In the genomic region with DNA sequence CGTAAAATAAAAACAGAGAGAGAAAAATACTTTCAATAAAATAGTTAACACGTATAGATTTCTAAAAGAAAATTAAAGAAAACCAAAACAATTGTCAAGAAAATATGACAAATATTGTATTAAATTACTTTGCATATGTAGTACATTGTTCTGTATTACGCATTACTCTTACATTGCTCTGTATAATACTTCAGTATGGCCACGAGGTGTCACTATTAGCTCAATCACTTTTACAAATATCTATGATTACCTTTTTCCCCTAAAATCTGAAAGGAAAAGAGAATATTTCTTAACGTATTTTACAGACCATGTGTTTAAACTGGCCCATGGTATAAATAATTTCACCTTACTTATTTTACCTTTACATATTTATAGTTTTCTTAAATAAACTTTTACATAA, we compare ENCODE assay signal across 9 mouse cellular contexts.
A peak's percentile ranks its signal among the peaks of the same experiment; 100 is the strongest.
DNase-seq lines count a peak whose midpoint lies in the region; ATAC-seq lines count a peak whose summit lies in the region.
"Had no signal": no experiment of that assay in that cellular context is flagged by ENCODE, and none has a peak within 500 bp of the region (broad histone marks: within the 10 kb centered on the region; RNA-seq: fewer than 3 reads in every experiment).

No protein-coding gene starts in this region.

- no peak overlapping the region for H3K9ac ChIP-seq in forebrain, embryonic 11.5 days (ENCODE audit: low read length)
- H3K9ac ChIP-seq in neural tube, embryonic 11.5 days (ENCODE audit: low read length) = no peak overlapping the region
- H3K9ac ChIP-seq in hindbrain, embryonic 14.5 days = no peak overlapping the region
- H3K9ac ChIP-seq in heart, embryonic 11.5 days (ENCODE audit: low read depth, low read length) = no peak overlapping the region

- no peak overlapping the region for H3K27ac ChIP-seq in forebrain, embryonic 11.5 days (ENCODE audit: low read depth, low read length)
- H3K27ac ChIP-seq in forebrain, embryonic 10.5 days = no peak overlapping the region
- H3K27ac ChIP-seq in neural tube, embryonic 11.5 days (ENCODE audit: low read depth, low read length) = no peak overlapping the region
- H3K27ac ChIP-seq in hindbrain, embryonic 14.5 days = no peak overlapping the region
- H3K27ac ChIP-seq in heart, embryonic 11.5 days (ENCODE audit: low read depth, low read length) = no peak overlapping the region

- 39% methylated on average over 5 of the region's 5 CpGs for WGBS in forebrain, embryonic 11.5 days
- 39% methylated on average over 5 of the region's 5 CpGs for WGBS in forebrain, embryonic 10.5 days
- WGBS in neural tube, embryonic 11.5 days = 36% methylated on average over 5 of the region's 5 CpGs
- 31% methylated on average over 5 of the region's 5 CpGs for WGBS in hindbrain, embryonic 14.5 days
- WGBS in heart, embryonic 11.5 days (ENCODE audit: insufficient replicate concordance) = 34% methylated on average over 5 of the region's 5 CpGs

- DNase-seq in forebrain, embryonic 11.5 days (ENCODE audit: low spot score) = no peak
- no peak for DNase-seq in forebrain, embryonic 10.5 days (ENCODE audit: extremely low spot score, low spot score)
- peak; percentile 21 for DNase-seq in neural tube, embryonic 11.5 days (ENCODE audit: low spot score)
- DNase-seq in neural tube, embryonic 10.5 days (ENCODE audit: extremely low spot score, low spot score) = no peak
- peak; percentile 79 for DNase-seq in hindbrain, embryonic 14.5 days (ENCODE audit: low spot score)
- no peak for DNase-seq in urinary bladder, postnatal 14 days (ENCODE audit: low spot score)
- DNase-seq in kidney, adult 8-10 months = no peak
- DNase-seq: gastrocnemius, postnatal 36 days had no signal

- no peaks in the 10 kb centered on the region for H3K27me3 ChIP-seq in forebrain, embryonic 11.5 days (ENCODE audit: control insufficient read depth, insufficient read depth, low read length)
- no peaks in the 10 kb centered on the region for H3K27me3 ChIP-seq in forebrain, embryonic 10.5 days (ENCODE audit: poor library complexity, severe bottlenecking)
- no peaks in the 10 kb centered on the region for H3K27me3 ChIP-seq in neural tube, embryonic 11.5 days (ENCODE audit: control insufficient read depth, insufficient read depth, low read length)
- no peaks in the 10 kb centered on the region for H3K27me3 ChIP-seq in hindbrain, embryonic 14.5 days (ENCODE audit: control insufficient read depth, insufficient read depth, low read length)
- H3K27me3 ChIP-seq in heart, embryonic 11.5 days (ENCODE audit: control insufficient read depth, insufficient read depth, low read length) = no peaks in the 10 kb centered on the region

- no peaks in the 10 kb centered on the region for H3K9me3 ChIP-seq in forebrain, embryonic 11.5 days (ENCODE audit: control insufficient read depth, low read length)
- no peaks in the 10 kb centered on the region for H3K9me3 ChIP-seq in forebrain, embryonic 10.5 days
- no peaks in the 10 kb centered on the region for H3K9me3 ChIP-seq in neural tube, embryonic 11.5 days (ENCODE audit: control insufficient read depth, low read length)
- H3K9me3 ChIP-seq in hindbrain, embryonic 14.5 days (ENCODE audit: control insufficient read depth, low read length) = no peaks in the 10 kb centered on the region
- H3K9me3 ChIP-seq in heart, embryonic 11.5 days (replicated peaks; ENCODE audit: control insufficient read depth, low read length) = no peaks in the 10 kb centered on the region

- H3K4me1 ChIP-seq in forebrain, embryonic 11.5 days (replicated peaks; ENCODE audit: control insufficient read depth, insufficient read depth, low read length) = no peaks in the 10 kb centered on the region
- H3K4me1 ChIP-seq in forebrain, embryonic 10.5 days = no peaks in the 10 kb centered on the region
- H3K4me1 ChIP-seq in neural tube, embryonic 11.5 days (ENCODE audit: control insufficient read depth, insufficient read depth, low read length) = no peaks in the 10 kb centered on the region
- H3K4me1 ChIP-seq in hindbrain, embryonic 14.5 days (replicated peaks; ENCODE audit: control insufficient read depth, insufficient read depth, low read length) = no peaks in the 10 kb centered on the region
- H3K4me1 ChIP-seq in heart, embryonic 11.5 days (ENCODE audit: control insufficient read depth, insufficient read depth, low read length) = no peaks in the 10 kb centered on the region

- peak; percentile 82; the same call in 1 of the 2 replicates for ATAC-seq in forebrain, embryonic 11.5 days (replicated peaks; ENCODE audit: low FRiP score)
- ATAC-seq in neural tube, embryonic 11.5 days (ENCODE audit: insufficient read depth, low FRiP score, low TSS enrichment) = peak; percentile 69; the same call in 1 of the 2 replicates
- ATAC-seq in hindbrain, embryonic 14.5 days (ENCODE audit: low FRiP score) = peak; percentile 73; the same call in 1 of the 2 replicates
- ATAC-seq in heart, embryonic 11.5 days (replicated peaks; ENCODE audit: insufficient number of reproducible peaks, low FRiP score, low TSS enrichment) = no peak

- H3K4me2 ChIP-seq in forebrain, embryonic 11.5 days (ENCODE audit: low read depth, low read length, severe bottlenecking) = no peak overlapping the region
- H3K4me2 ChIP-seq in neural tube, embryonic 11.5 days (ENCODE audit: low read depth) = no peak overlapping the region
- no peak overlapping the region for H3K4me2 ChIP-seq in hindbrain, embryonic 14.5 days (replicated peaks)
- no peak overlapping the region for H3K4me2 ChIP-seq in heart, embryonic 11.5 days

- H3K36me3 ChIP-seq in forebrain, embryonic 11.5 days (ENCODE audit: control insufficient read depth, insufficient read depth, low read length) = no peaks in the 10 kb centered on the region
- no peaks in the 10 kb centered on the region for H3K36me3 ChIP-seq in forebrain, embryonic 10.5 days (replicated peaks)
- no peaks in the 10 kb centered on the region for H3K36me3 ChIP-seq in neural tube, embryonic 11.5 days (ENCODE audit: control insufficient read depth, insufficient read depth, low read length)
- H3K36me3 ChIP-seq in hindbrain, embryonic 14.5 days (replicated peaks; ENCODE audit: control insufficient read depth, insufficient read depth) = no peaks in the 10 kb centered on the region
- H3K36me3 ChIP-seq in heart, embryonic 11.5 days (ENCODE audit: control insufficient read depth, insufficient read depth, low read length) = no peaks in the 10 kb centered on the region

- H3K4me3 ChIP-seq in forebrain, embryonic 11.5 days (ENCODE audit: low read depth, low read length) = no peak overlapping the region
- H3K4me3 ChIP-seq in forebrain, embryonic 10.5 days = no peak overlapping the region
- no peak overlapping the region for H3K4me3 ChIP-seq in neural tube, embryonic 11.5 days (ENCODE audit: low read depth, low read length)
- no peak overlapping the region for H3K4me3 ChIP-seq in hindbrain, embryonic 14.5 days (replicated peaks; ENCODE audit: low read length)
- H3K4me3 ChIP-seq in heart, embryonic 11.5 days (ENCODE audit: low read depth, low read length) = no peak overlapping the region

Comparison
In these comparisons a context has a peak if more than half of its experiments do, and no peak if none do; other contexts are left out.
1. DNase-seq: peak in neural tube, embryonic 11.5 days (single experiment) and hindbrain, embryonic 14.5 days (single experiment); none in forebrain, embryonic 11.5 days (single experiment), forebrain, embryonic 10.5 days (single experiment), neural tube, embryonic 10.5 days (single experiment), urinary bladder, postnatal 14 days (single experiment) and kidney, adult 8-10 months (0 of 2).